Mouse (Mus musculus): ENCODE measurements around the gene Mmd.

The Mmd gene

DNA sequence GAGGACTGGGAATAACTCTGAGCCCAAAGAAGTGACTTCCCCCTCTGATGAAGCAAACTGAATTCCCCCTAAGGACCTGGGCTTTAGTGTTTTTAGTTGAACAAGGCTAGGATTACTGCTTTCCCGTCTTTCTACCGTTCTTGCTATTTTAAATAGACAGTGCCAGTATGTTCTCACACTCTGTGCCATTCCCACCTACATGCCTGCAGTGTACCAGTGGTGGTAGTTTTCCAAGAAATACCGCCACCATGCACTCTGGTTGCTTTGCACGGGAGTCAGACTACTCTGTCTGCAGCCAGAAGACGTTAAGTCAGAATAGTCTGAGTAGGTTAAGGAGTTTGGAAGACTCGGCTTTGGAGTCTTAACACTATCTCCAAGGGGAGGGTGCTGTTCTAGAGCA, 34.3 kb downstream of the Mmd start:
- no peak for DNase-seq (ENCODE audit: low spot score)

DNA sequence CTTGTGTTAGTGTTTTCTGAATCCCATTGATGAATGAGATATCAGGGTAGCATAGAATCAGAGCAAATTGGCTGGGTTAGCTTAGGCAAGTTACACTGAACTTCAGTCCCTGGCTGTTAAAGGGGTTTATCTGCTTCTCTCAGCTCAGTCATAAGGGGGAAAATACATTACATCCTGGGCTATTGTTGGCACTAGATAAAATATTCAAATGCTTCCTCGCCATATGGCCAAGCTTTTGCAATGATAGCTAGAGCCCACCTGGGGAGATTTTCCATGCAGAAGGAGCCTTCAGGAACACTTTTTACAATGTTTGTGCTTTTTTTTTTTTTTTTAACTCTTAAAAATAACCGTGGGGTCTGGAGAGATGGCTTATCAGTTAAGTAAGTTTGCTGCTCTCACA, 34.8 kb downstream of the Mmd start:
- DNase-seq (ENCODE audit: low spot score), result no peak

DNA sequence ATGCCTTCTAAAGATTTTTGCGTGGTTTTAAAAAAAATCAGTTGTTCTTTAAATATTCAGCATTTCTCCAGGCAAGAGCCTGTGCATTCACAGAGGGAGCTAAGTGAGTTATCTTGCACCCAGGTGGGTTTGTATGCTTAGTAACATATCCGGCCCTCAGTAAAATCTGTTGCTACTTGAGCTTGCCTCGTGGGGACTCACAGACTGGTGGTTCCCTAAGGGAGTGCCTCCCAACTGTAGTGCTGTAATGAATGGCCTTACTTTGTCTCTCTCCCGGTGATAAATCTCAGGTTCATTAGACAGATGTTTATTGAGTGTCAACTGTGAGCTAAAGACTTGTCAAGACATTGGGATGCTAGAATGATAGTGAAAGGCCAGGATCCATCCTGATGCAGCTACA, 35.4 kb downstream of the Mmd start:
- DNase-seq (ENCODE audit: low spot score), result no peak

DNA sequence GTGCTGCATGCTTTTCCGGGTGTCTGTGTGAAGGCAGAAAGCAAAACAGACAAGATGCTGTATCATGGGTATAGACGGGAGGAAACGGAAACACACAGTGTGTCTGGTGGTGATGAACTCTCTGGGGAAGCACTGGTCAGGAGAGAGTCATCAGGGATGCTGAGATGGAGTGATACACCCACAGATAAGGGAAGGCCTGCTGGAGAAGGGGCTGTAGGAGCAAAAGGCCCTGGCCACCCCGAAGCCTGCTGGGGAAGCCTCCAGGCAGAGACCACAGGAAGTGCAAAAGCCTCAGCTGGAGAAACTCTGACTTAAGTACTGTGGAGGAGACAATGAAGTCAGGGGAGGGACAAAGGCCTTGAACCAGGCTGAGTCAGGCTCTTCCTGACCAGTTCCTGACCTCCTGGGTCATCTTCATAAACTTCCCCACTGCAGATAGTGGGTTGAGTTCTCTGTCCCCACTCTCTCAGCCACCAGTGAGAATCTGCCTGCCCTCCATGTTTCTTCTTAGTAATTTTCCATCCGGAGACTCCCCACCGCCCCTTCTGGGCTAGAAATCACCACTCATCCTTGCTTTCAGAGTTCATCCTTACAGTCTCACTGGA, 37.4 kb downstream of the Mmd start:
- DNase-seq (ENCODE audit: low spot score), result no peak

DNA sequence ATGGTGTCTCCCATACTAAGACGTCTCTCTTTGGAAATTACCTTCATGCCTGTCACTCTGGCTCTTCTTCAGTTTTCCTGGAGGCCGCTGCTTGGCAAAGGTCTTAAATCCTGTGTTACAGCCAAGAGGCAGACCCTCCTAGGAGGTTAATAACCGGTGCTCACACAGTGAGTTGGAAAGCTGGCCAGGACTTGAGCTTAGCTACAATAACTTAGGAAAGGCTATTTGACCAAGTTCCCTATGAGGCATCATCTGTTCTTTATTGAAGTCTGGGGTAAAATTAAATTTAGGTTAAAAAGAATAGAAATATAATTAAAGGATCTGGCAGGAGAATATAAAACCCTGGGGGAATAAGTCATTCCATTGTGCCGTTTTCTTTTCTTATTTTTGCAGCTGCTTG, 41.9 kb downstream of the Mmd start:
- no peak for DNase-seq (ENCODE audit: low spot score)

DNA sequence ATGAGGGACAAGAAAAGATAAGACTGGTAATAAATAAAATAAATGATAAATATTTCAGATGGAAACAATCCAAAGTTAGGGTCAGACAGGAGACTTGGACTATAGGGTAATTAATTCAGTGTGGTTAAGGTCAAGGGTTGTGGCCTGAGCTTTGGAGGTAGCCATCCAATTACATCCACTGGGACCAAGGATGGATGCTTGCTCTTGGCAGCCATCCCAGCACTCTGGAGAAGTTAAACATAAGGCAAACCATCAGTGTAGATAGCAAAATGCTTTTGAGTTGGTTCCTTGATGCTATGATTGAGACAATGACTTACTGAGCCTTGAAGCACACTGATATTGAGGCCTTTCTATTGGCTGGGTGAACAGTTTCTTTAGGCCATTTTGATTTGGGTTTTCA, 43.5 kb downstream of the Mmd start:
- DNase-seq (ENCODE audit: low spot score), result no peak

DNA sequence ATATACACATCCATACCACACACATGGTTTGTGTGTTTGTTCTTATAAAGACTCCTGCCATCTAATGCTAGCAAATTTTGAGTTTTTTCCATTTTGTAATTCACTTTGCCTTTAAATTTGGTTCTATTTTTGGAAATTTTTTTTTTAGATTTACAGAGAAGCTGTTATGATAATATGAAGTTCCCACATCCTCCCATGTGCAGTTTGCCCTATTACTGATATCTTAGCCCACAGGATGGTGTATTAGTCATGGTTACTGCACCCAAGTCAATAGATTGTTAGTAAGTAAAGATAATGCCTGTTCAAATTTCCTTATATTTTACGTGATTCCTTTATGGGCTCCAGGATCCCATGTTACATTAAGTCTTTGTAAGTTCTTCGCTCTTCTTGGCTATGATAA, 45.4 kb downstream of the Mmd start:
- DNase-seq (ENCODE audit: low spot score), result no peak

DNA sequence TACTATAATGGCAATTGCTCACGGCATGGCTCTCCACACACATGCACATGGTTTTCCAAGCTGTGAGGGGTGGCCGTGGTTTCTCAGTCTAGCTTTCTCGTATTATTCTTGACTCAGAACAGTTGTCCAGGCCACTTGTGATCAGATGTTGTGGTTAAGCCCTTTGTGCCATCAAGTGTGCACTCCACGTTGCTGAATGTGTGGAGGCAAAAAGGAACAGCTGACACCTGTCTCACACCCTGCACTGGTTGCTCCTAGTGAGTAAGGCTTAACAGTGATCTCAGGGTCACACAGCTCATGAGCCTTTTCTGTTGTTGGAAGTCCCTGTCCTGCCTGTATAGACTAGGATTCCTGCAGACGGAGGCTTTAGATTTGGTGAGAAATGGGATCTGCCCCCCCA, 56.8 kb downstream of the Mmd start:
- no peak for DNase-seq (ENCODE audit: low spot score)

DNA sequence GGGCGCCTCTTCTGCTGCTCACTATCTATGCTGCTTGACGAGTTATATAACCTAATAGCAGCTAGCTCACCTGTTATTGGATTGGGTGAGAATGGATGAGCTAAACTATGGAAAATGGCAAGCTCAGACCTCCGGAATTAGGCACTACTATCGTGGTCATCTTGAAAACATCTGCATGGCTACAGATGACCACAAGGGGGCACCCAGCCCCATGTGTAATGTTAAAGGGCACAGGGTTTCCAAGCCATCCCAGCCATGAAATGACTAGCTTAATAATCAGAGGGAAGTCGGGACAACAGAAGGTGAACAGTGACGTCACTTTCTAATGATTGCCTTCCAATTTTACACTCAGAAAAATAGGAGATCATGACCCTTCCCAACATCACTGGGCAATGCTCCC, 57.7 kb downstream of the Mmd start:
- peak; percentile 45 for DNase-seq (ENCODE audit: low spot score)

DNA sequence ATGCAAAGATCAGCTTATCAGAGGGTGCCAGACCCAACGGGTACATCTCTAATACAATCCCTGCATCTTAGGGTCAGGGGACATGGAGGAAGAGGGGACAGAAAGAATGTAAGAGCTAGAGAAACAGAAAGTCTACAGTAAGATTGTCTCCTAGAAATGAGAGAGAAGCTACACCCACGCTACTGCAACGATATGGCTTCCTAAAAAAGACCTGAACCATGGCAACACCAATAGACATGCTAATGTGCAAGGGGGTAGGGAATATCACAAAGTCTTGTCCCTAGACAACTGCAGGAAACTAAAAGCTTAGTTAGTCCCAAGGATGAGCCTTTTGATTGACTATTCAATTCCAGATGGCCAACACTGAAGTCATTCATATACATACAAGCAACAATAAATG, 65.3 kb downstream of the Mmd start:
- DNase-seq (ENCODE audit: low spot score), result no peak

DNA sequence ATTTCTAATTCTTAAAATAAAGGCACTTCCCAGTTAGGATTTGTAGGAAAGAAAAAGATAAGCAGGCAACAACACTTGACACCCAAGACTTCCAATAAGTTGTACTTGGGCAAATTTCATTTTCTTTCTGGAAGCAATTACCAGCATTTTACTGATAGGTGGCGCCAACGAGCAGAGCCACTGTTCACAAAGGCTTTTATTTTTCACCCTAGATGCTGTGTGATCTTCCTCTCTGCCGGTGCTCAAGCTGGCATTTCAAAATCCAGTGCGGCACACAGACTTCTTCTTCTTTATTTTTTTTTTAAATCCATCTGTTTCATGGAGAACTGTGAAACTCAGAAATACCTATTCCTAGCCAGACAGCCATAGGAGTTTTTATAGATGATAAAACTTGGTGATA, 68.2 kb downstream of the Mmd start:
- DNase-seq (ENCODE audit: low spot score), result peak; percentile 15

DNA sequence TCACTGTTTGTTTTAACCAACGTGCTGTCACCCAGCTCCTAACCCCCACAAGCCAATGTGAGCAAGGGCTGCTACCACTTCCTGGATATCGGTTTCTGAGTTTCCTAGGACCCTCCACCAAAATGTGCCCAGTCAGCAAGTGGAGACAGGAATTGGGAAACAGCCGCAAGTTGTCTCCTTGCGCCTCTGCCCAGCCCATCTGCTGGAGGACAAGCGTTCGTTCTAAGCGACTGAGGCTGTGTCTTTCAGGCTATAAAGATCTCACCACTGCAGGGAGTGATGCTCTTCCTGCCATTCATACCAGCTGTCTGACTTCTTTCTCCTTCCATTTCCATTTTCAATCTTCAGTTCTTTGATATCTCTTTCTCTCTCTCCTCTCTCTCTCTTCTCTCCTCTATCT, 71.7 kb downstream of the Mmd start:
- no peak for DNase-seq (ENCODE audit: low spot score)

DNA sequence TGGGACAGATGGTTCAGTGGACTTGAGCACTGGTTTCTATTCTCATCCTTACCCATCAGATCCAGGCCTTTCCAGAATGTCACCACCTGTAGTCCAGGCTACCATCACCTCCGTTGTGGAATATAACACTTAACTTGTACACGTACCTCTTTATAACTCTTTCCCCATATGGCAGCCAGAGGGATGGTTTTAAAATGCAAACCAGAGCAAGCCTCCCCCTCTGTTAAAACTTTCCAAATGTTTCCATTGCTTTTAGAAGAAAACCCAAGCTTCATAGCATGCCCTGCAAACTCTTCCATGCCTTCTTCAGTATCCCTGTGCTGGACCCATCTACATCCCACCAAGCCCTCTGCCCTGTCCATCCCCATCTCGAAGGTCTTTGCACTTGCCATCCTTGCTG, 75.3 kb downstream of the Mmd start:
- no peak for DNase-seq (ENCODE audit: low spot score)

DNA sequence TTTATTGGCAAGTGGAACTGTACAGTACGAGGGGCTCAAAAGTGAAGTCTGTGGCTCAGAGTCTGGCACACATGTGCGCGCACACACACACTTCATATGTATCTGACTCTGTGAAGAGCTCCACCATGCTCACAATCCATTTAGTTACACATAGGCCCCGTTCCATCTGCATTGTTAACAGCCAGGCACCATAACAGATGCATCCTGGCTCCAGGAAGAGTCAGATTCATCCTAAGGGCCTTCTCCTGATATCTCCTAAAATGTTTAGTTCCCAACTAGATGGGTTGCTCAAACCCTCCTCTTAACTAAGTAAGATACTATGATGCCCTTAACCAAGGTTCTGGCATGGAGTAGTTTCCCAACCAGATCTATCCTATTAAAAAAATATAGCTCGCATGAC, 76.9 kb downstream of the Mmd start:
- DNase-seq (ENCODE audit: low spot score), result no peak

DNA sequence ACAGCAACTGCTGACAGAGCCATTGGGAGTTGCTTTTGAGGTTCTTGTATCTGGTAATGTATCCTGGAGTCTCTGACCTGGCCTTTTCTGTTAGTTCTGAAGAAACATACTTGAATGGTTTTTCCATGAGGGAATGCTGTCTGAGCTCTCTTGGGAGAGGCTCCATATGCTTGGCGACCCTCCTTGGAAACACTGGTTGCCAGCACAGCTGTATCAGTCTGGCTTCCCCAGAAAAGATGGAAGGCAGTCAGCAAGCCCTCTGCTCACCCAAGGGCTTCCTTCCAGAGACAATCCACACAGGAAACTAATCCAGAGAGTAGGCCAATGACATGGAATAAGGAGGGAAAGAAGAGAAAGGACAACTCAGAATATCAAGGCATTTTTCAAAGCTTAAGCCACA, 77.6 kb downstream of the Mmd start:
- no peak for DNase-seq (ENCODE audit: low spot score)
